Mouse (Mus musculus): ENCODE results near the gene Apba3.

Apba3 gene

DNA sequence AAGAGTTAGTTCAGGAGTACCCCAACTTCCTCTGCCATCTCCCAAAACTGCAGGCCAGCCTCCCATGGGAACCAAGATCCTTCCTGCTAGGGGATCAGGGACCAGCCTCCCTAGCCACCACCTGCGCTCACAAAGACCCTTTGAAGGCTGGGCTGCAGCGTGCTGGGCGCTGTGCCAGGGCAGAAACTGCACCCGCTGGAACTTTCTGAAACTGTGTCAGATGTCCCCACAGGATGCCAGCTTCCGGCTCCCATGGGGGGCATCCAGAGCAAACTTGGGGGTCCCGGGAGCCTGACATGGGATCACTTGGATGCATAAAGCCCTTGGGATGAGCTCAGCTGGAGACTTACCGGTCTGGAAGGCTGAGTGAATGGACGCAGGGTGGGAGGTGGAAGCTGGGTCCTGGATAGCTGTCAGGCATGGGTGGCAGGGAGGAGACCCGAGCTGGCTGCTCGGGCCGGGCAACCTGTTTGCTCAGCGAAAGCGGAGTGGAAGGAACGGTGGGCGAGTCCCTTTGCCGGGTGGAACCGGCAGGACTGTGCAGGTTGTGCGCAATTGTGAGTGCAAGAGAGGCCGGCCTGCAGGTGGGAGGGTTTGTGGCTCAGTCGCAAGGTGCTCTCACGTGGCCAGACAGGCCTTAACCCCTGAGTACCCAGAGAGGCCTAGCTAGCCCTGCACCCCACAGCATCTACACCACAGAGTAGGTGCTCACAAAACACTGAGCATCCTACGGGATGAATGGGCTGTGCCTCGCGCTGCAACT is 24.1 kb downstream of the Apba3 start:
- no peak for DNase-seq (ENCODE audit: low spot score)

DNA sequence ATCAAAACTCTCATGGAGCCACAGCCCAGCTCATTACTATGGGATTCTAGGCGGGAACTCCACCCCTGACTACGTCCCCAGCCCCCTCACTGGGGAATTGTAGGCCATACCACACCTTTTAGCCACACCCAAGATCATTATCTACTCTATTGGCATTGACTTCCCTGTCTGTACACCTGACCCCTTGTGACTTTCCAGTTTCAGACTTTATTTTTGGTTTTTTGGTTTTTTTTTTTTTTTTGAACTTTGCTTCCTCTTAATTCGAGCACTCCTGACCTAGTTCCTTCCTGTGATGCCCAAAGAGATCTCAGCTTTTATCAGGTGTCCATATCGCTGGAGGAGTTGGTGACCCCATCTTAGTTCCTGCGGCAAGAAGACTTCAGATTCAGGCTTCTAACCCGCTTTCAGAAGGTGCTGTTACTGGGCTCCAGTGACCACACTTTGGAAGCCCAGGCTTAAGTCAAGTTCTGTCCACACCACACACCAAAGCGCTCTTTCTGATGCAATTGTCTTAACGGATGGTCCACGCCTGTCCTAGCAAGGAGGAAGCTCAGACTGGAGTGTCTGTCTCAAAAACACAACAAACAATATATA is 24.8 kb downstream of the Apba3 start, which contains the start of gene Tjp3:
Gene Tjp3, minus strand, starts transcription at position 71 of the 594 bp plus-strand sequence.
- no peak for DNase-seq (ENCODE audit: low spot score)

DNA sequence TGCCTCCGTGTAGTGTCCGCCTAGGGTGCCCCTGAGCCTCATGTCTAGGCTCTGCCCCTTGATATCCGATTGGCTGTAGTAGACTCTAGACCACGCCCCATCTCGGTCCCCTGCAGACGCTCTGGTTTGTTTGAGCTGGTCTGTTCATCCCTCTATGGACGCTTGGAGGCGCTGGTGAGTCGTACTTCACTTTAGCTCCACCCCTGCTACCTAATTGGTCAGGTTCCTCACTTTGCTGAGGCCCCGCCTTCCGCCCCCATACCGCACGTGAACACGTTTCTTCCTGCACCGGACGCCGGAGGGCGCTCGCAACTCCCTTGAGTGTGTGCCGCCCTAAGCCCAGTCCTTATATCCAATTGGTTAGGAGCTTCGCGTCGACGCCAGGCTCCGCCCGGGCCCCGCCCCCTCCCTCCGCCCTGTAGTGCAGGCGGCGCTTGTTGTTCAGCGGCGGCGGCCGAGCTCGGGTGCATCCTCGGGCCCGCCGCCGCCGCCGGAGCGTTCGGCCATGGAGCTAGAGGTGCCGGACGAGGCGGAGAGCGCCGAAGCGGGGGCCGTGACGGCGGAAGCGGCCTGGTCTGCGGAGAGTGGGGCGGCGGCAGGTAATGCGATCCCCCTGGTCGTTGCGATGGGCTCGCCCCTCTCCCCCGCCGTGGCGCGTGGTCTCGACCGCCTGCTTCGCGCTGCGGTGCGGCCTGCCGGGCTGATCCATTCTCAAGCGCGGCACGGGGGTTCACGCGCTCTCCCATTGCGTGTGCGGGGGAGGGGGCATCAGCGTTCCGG is 26.0 kb downstream of the Apba3 start, which contains the start of gene Pip5k1c:
Gene Pip5k1c, plus strand, starts transcription at position 410 of the 780 bp plus-strand sequence.
- DNase-seq (ENCODE audit: low spot score) = peak; percentile 100

DNA sequence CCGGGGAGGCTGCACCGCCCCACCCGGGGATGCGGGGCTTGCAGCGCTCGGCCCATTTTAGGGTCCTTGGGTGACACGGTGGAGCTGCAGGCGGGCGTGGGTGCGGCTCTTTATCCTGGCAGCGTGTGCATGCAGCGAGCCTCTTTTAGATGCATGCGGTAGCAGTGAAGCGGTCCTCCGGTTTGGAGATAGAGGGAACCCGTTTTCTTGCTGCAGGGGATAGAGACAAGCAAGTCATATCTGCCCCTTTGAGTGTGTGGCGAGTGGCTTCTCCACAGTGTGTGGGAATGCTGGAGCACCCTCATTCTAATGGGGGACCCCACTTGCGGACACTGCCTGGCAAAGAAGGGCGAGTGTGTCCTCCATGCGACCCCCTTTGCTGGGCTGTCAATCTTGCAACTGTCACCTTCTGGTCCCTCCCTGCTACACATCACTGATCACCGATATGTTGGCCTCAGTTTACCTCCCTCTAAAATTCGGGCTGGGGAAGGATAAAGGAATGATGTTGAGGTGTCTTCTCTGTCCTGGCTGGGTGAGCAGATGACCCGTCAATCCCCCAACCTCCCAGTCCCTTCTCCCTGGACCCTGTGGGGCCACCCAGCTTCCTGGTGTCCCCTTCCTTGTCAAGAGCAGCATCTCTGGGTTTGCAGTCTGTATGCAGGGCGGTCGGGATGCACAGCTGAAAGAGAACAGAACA is 26.7 kb downstream of the Apba3 start:
- DNase-seq (ENCODE audit: low spot score) = no peak

DNA sequence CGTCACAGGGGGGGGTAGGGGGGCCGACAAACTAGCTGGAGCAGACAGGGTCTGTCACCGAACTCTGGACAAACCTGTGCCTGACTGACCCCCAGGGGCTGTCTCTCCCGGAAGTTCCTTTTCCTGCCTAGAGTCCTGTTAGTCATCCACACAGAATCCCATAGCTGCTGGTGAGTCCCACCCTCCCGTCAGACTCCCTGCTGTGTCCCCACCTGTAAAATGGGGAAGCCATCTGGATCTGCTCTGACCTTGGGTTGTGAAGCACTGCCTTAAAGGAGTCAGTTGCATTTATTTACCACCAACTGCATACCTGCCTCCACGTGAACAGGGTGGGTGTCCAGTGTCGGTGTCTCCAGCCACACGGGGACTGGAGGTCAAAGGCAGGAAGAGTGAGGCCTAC is 27.7 kb downstream of the Apba3 start:
- DNase-seq (ENCODE audit: low spot score) = no peak

DNA sequence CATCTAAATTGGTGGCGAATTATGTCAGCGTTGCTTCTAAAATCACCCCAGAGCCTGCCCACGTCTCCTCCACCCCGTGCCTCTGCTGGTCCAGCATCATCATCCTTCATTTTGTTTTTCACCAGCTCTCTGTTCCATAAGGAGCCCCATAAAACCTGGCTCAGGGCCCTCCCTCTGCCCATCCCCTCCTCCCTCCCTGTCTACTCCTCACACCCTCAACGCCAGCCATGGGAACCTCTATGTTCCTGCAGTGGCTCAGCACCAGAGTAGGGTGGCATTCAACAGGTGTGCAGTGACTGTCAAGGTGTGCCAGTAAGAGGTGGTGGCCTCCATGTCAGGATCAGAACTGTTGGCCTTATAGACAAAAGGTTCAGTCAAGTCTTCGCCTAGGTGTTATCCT is 28.4 kb downstream of the Apba3 start:
- DNase-seq (ENCODE audit: low spot score) = no peak

DNA sequence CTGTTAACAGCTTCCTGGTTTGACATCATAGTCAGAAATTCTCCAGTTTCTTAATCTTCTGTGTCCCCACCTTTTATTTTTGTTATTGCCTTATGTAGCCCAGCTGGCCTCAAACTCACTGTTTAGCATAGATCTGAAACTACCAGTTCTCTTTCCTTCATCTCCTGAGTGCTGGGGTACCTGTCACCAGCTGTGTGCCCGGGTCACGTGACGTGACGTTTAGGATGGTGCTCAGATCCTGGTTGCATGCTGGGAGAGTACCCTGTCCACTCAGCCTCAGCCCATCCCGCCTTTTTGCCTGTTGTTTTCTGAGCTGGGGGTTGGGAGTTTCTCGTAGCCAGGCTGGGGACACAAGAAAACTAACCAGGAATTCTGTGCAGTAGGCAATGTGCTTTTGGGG is 30.5 kb downstream of the Apba3 start:
- DNase-seq (ENCODE audit: low spot score) = no peak

DNA sequence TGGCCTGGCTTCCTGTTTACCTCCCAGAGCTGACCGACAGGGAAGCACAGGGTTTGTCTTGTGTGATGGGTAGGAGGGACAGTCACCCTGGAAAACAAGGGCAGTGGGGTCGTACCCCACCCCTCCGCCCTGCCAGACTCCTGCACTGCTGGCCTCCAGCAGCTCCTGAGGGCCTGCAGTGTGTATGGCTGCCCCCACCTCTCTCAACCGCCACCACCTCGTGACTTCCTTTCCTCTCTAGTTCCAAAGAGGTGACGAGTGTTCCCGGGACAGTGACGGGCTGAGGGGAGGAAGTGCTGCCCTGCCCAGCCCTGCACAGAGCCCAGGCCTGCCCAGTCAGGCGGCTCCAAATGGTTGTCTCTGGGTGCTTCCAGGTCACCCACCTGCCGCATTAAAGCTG is 31.1 kb downstream of the Apba3 start:
- DNase-seq (ENCODE audit: low spot score) = no peak

DNA sequence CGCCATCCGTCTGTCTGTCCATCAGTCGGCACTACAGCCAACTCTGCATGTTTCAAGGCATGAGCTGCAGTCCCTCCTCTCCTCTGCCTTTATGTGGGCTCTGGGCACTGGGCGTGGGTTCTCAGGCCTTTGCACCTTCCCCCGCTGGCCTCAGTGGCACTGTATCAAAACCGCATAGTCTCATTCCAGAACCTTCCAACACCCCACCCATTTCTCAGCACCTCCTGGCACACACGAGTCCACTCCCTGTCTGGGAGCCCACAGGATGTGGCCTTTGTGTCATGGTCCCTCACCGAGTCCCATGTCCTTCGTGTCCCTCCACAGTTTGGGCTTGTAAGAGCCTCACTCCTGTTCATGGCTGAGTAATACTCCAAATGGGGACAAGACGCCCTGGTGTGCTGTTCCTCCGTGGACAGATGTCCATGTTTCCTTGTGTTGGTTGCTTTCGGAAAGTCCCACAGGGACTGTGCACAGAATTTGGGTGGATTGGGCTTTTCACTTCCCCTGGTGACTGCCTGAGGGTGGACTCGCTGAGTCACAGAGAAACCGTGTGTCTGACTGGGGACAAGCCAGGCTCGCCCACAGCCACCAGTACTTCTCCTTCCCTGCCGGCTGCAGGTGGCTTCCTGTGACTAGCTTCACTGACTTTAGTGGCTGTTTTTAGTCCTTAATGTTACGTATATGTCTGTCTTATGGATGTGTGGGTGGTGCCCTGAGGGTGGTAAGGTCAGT is 31.8 kb downstream of the Apba3 start:
- no peak for DNase-seq (ENCODE audit: low spot score)

DNA sequence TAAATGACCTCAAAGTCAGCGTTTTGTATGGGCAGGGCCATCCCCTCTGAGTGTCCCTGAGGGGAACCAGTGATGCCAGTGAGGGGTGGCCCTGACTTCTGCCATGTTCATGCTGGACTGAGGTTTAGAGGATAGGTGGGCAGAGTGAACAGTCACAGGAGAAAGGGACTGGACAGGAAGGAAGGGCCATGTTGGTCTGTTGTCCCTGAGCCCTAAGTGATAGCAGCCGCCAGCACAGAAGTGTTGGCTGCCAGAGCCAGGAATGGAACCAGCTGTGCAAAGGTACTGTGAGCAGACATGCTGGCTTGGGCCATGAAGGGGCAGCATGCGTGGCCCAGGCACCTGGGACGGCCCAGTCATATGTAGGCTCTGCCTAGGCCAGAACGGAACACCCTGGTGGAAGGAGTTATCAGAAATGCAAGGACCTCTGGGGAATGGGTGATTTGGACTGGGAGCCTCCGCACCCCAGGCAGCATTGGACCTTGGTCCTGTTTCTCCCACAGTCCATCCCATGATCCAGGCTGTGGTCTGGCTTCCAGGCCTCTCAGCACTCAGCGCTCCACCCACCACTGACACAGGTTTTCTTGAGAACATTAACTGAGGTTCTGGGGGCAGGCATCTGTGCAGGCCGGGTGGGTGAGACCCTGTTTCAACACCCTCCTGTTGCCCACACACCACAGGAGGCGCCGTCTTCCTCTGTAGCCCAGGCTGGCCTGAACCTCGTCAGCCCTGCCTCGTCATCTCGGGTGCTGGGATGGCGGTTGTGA is 33.0 kb downstream of the Apba3 start:
- DNase-seq (ENCODE audit: low spot score) = no peak

DNA sequence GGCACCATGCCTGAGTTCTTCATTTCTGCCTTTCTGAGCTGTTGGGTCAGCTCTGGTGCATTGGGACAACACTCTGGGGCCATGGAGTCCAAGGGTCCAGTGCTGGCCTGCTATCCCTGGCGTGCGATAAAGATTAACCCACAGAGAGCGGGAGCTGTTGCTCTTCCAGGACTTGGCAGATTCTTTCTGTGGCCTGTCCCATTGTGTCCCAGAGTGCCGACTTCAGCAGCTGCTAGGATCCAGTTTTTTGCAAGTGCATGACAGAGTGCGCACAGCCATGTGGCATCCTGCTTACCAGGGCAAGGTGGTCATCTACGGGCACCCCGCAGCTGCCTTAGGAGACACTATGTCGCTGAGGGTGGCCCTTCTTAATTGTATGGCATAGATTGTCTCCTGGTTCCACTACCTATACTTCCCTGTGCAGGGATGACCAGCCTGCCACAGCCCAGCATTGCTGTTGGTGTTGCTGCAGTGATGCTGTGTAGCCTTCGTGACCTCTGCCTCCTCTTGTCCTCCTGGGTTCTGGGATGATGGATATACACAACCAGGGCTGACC is 33.7 kb downstream of the Apba3 start:
- no peak for DNase-seq (ENCODE audit: low spot score)

DNA sequence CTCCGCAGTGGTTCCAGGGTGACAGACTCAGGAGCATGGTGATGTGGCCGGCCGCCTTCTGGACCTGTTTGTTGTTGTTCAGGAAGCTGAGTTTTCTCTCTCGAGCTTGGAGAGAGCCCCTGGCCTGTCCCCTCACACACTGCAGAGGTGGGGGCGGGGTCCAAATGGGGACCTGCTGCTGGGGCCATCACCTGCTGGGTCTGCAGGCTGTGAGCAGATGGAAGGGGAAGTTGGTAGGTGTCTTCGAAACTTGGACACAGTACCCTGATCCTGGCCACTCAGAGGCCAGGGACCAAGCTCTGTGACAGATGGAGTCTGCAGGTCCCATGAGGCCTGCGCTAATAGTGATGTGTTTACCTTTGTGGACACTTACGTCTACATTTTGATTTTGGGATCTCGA is 34.6 kb downstream of the Apba3 start:
- DNase-seq (ENCODE audit: low spot score) = no peak

DNA sequence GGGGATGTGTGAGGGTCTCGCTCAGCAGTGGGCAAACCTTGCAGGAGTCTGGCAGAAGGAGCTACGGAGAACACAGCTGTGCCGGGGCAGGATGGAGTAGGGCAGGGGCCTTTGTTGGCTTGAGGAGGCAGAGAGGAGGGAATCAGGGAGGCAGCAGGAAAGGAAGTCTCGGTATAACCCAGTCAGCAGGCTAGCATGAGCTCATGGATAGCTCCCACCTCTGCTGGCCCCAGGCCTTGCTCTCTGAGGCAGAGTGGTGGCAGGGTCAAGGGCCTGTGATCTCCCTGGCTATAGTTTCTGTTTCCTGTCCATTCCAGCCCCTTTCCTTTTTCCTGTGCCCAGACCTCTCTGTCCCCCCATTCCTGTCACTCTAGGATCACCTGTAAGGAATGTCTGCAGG is 35.5 kb downstream of the Apba3 start:
- DNase-seq (ENCODE audit: low spot score) = no peak

DNA sequence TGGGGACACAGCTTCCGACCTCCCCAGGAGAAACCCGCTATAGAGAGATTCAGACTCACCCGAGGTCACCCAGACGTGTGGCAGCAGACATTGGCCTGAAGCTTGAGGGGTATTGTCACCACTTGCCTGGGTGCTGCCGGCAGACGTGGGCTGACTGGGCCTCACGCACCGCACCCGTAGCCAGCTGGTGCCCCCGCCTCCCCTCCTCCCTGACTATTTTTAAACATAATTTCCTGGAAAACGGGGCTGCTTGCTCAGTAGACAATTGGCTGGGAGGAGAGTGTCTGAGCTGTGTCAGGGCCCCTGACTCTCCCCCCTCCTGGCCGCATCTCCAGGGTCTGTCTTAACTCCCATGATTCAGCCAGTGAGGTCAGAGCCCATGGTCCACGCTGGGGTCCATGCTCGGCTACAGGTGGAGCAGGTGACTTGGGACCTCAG is 36.0 kb downstream of the Apba3 start:
- no peak for DNase-seq (ENCODE audit: low spot score)

DNA sequence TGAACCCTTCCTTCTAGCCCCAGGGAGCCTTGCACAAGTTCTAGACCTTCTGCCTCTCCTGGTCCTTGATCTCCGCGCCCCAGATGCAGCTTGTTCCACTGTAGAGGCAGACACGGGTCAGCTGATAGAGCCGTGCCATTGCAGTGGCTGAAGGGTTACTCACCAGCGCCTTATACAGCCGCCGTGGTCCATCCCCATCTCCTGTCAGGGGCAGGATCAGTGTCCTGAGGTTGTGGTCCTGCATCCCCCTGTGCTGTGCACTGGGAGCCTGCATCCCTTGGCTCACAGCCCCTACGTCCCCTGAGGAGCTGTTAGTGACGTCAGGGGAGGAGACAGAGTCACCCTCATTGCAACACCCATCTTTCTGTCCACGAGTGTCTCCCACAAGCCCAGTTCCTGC is 36.5 kb downstream of the Apba3 start:
- no peak for DNase-seq (ENCODE audit: low spot score)

DNA sequence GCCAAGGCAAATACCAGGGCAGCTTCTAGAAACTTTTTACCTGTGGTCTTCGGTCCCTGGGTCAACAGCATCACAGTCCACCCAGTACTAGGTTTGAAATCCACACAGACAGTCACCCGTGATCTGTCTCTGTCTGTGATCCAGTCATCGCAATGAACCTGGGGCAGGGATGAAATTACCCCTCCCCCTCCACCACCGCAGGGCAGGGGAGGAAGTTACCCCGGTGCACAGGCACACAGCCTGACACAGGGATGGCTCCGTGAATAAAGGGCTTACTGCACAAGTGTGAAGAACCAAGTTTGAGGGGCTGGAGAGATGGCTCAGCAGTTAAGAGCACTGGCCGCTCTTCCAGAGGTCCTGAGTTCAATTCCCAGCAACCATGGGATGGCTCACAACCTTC is 37.0 kb downstream of the Apba3 start:
- no peak for DNase-seq (ENCODE audit: low spot score)

DNA sequence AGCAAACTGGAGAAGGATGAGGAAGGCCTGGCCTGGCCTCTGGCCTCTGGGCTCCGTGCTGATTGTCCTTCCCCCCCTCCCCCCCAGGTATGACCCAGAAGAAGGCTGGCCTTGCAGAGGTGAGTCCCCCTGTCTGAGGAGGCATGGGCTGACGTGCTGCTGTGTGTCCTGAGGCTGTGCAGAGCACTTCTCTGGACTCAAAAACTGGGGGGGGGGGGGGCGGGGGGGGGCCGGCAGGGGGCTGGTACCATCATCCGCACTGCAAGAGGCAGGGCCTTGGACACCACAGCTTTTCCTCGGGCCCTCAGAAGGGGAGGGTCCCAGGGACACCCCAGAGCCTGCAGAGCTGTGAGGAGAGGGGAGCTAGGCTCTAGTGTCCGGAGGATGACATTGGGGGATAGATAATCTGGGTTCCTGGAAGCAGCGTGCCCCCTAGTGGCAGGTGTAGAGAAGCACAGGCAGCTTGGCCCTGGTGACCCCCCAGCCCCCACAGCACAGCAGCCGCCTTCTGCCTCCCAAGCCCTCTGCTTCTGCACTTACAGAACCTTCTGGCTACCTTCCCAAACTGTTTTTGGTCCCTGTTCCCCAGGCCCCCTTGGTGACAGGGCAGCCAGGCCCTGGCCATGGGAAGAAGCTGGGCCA is 38.0 kb downstream of the Apba3 start:
- DNase-seq (ENCODE audit: low spot score) = no peak

DNA sequence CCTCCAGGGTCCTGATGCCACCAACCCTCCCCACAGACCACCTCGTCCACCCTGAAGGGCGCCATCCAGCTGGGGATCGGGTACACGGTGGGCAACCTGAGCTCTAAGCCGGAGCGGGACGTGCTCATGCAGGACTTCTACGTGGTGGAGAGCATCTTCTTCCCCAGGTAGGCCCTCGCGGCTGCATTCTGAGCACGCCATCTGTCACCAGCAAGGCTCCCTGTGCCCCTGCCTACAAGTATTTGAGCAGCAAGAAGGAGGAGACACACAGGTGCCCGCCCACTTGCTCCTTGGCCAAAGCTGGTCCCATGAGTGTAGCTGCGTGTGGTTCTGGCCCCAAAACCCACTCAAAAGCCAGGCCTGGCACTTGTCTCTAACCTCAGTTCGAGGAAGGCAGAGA is 38.9 kb downstream of the Apba3 start:
- DNase-seq (ENCODE audit: low spot score) = no peak

DNA sequence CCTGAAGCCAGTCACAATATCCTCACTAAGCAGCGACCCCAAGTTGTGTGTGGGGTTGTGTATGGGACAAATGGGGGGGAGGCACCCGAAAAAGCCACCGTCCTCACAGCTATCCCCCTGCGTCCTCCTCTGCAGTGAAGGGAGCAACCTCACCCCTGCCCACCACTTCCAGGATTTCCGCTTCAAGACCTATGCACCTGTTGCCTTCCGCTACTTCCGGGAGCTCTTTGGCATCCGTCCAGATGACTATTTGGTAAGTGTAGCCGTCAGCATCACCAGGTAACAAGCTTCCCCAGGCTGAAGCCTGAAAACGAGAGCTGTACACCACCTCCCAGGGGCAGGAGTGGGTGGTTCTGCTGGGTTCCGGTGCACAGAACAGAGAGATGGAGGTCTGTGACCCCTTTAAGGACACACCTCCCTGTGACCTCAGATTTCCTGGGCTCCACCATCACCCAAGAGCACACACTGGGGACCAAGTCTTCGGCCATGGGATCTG is 39.5 kb downstream of the Apba3 start:
- no peak for DNase-seq (ENCODE audit: low spot score)
